Mouse (Mus musculus): Measurements from ENCODE around the gene Foxa3.

DNA sequence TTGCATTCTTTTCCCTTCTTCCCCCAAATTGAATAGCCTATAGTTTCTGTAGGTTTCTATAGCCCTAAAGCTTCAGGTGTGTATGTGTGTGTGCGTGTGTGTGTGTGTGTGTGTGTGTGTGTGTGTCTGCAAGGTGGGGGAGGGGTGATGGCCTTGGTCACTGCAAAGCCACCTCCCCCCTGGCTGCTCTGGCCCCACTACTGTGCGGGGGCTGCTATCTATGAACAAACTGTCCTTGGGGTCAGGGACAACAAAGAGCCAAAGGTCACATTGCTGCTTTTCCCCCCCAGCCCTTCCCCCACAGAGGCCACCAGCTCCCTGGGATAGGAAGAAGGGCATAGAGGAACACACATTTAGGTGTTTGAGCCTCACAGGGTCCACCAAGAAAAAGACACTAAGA lies 10.5 kb downstream of the Foxa3 start:
- TF ChIP-seq POLR2A (IDR thresholded peaks at IDR 0.05; ENCODE audit: borderline replicate concordance, low read depth, low read length) (no peak), CTCF (IDR thresholded peaks at IDR 0.05; ENCODE audit: low read depth, low read length) (no peak)
